Mouse (Mus musculus): ENCODE results near the gene Cops3.

GRCm38 (mm10) chr11:59839459-59840126 is at the start of gene Cops3:
- TF ChIP-seq USF1 (IDR thresholded peaks at IDR 0.05; ENCODE audit: low read depth) = no peak
- no peak for TF ChIP-seq MYOD1 (IDR thresholded peaks at IDR 0.05; ENCODE audit: control insufficient read depth in 1 of 3, insufficient read length in 2 of 3, low read depth in 2 of 3)
- no peak for TF ChIP-seq TCF3 (IDR thresholded peaks at IDR 0.05; ENCODE audit: insufficient read length, low read depth)
- TF ChIP-seq POLR2A (IDR thresholded peaks at IDR 0.05; ENCODE audit: insufficient read length, low read depth) = peak; percentile 69
- TF ChIP-seq POLR2AphosphoS2 (IDR thresholded peaks at IDR 0.05; ENCODE audit: insufficient read length, low read depth) = peak; percentile 74
- TF ChIP-seq TCF12 (IDR thresholded peaks at IDR 0.05; ENCODE audit: insufficient read depth, poor library complexity, severe bottlenecking) = no peak
- no peak for TF ChIP-seq MAX (IDR thresholded peaks at IDR 0.05; ENCODE audit: low read depth)
- TF ChIP-seq E2F4 (IDR thresholded peaks at IDR 0.05; ENCODE audit: insufficient read depth) = no peak
- no peak for TF ChIP-seq REST (IDR thresholded peaks at IDR 0.05; ENCODE audit: insufficient read depth, insufficient read length)
- TF ChIP-seq CEBPB (IDR thresholded peaks at IDR 0.05; ENCODE audit: insufficient read depth, poor library complexity, severe bottlenecking) = no peak

Data from myocyte (in vitro differentiated cells).